Mouse (Mus musculus) heart, embryonic 12.5 days (tissue): ENCODE data around the gene Lrrc20. TPM values are rescaled to one million over a fixed set of nuclear protein-coding genes. Genes with fewer than 3 reads are reported as not detected.

ENCODE experiments used
- ATAC-seq: fragments of 200-750 bp; cut with Nextera tagmentation; 2 replicates; pipeline ENCODE4 v1.8.0; 2017; ENCODE audit warnings: moderate TSS enrichment, moderate library complexity; ENCODE audit not compliant: insufficient number of reproducible peaks, low FRiP score
- H3K27ac ChIP-seq: fragments of 300-500 bp; sonication (generic); 2 replicates; pipeline ENCODE4 v1.5.1; 2016; ENCODE audit warnings: mild to moderate bottlenecking, moderate library complexity; ENCODE audit not compliant: poor library complexity, severe bottlenecking
- H3K27me3 ChIP-seq: fragments of 300-500 bp; sonication (generic); replicated peaks from 2 replicates; pipeline ENCODE4 v1.6.1; 2016; ENCODE audit warnings: mild to moderate bottlenecking, moderate library complexity
- H3K36me3 ChIP-seq: fragments of 300-500 bp; sonication (generic); 2 replicates; pipeline ENCODE4 v1.6.1; 2016; ENCODE audit warnings: mild to moderate bottlenecking, moderate library complexity
- H3K4me1 ChIP-seq: fragments of 300-500 bp; sonication (generic); replicated peaks from 2 replicates; pipeline ENCODE4 v1.6.1; 2016; ENCODE audit warnings: mild to moderate bottlenecking
- H3K4me2 ChIP-seq: fragments of 300-500 bp; sonication (generic); 2 replicates; pipeline ENCODE4 v1.6.1; 2016; ENCODE audit warnings: mild to moderate bottlenecking, moderate library complexity
- H3K4me3 ChIP-seq: fragments of 300-500 bp; sonication (generic); 2 replicates; pipeline ENCODE4 v1.5.1; 2016; ENCODE audit warnings: mild to moderate bottlenecking
- H3K9ac ChIP-seq: fragments of 300-500 bp; sonication (generic); 2 replicates; pipeline ENCODE4 v1.6.1; 2016; ENCODE audit warnings: mild to moderate bottlenecking, moderate library complexity
- H3K9me3 ChIP-seq: fragments of 300-500 bp; sonication (generic); replicated peaks from 2 replicates; pipeline ENCODE4 v1.6.1; 2016; ENCODE audit warnings: mild to moderate bottlenecking, moderate library complexity
- WGBS: fragments of 180-500 bp; shearing (Covaris S2); methylation state at CpG from one replicate; pipeline ENCODE4 v1.1.7; 2016; 5-methylcytosine and 5-hydroxymethylcytosine counted together
- polyA plus RNA-seq: library from polyadenylated mRNA; unstranded; fragments of >200 nt; fragmentation: Nextera tagmentation; extraction: Ambion mirVana; gene quantifications from 2 replicates; pipeline ENCODE4 v1.2.1, GENCODE M21; 2016

Gene Lrrc20
- polyA plus RNA-seq, 1 experiment from 2014 or later = 12.6 TPM

GRCm38 (mm10) chr10:61473640-61474039, 2.0 kb upstream of the Lrrc20 start:
- WGBS = 36% methylated on average over 3 of the region's 3 CpGs
- H3K27ac ChIP-seq = peak overlapping the region; percentile 78
- peaks cover 24% of the 10 kb centered on the region for H3K4me1 ChIP-seq
- 0 out of 2 replicates have a peak overlapping the region, but pooled peaks have one; percentile 2 for H3K4me2 ChIP-seq
- no peaks in the 10 kb centered on the region for H3K27me3 ChIP-seq
- H3K4me3 ChIP-seq = no peak overlapping the region
- no peaks in the 10 kb centered on the region for H3K9me3 ChIP-seq
- H3K36me3 ChIP-seq = no peaks in the 10 kb centered on the region
- ATAC-seq = no peak
- H3K9ac ChIP-seq = no peak overlapping the region

- no peaks in the 10 kb centered on the region for H3K27me3 ChIP-seq
- peak overlapping the region; percentile 78 for H3K27ac ChIP-seq
- no peaks in the 10 kb centered on the region for H3K9me3 ChIP-seq
- no peaks in the 10 kb centered on the region for H3K36me3 ChIP-seq
- peaks cover 24% of the 10 kb centered on the region for H3K4me1 ChIP-seq
- H3K4me2 ChIP-seq = no peak overlapping the region
- no peak overlapping the region for H3K4me3 ChIP-seq
- ATAC-seq = no peak
- 74% methylated on average over 1 of the region's 1 CpGs for WGBS
- no peak overlapping the region for H3K9ac ChIP-seq
Measured at GRCm38 (mm10) chr10:61474344-61474743, 1.3 kb upstream of the Lrrc20 start.

- no peaks in the 10 kb centered on the region for H3K27me3 ChIP-seq
- H3K4me1 ChIP-seq = peaks cover 24% of the 10 kb centered on the region
- peak overlapping the region; percentile 77 for H3K4me3 ChIP-seq
- H3K27ac ChIP-seq = peak overlapping the region; percentile 67
- H3K36me3 ChIP-seq = no peaks in the 10 kb centered on the region
- ATAC-seq = no peak
- H3K9me3 ChIP-seq = no peaks in the 10 kb centered on the region
- WGBS = 1% methylated on average over 15 of the region's 15 CpGs
- H3K4me2 ChIP-seq = peak overlapping the region; percentile 91
- H3K9ac ChIP-seq = peak overlapping the region; percentile 73
Measured at GRCm38 (mm10) chr10:61476440-61477165, 1.0 kb downstream of the Lrrc20 start.

GRCm38 (mm10) chr10:61479461-61479860, 3.9 kb downstream of the Lrrc20 start:
- Histone ChIP-seq H3K4me1 (peaks cover 20% of the 10 kb centered on the region), H3K27me3 (no peaks in the 10 kb centered on the region), H3K27ac (no peak overlapping the region), H3K4me2 (no peak overlapping the region), H3K4me3 (no peak overlapping the region), H3K36me3 (no peaks in the 10 kb centered on the region), H3K9ac (no peak overlapping the region), H3K9me3 (no peaks in the 10 kb centered on the region)
- ATAC-seq = no peak
- 84% methylated on average over 10 of the region's 10 CpGs for WGBS

GRCm38 (mm10) chr10:61479927-61480326, 4.3 kb downstream of the Lrrc20 start:
- Histone ChIP-seq H3K4me3 (no peak overlapping the region), H3K9me3 (no peaks in the 10 kb centered on the region), H3K4me2 (no peak overlapping the region), H3K36me3 (no peaks in the 10 kb centered on the region), H3K4me1 (peaks cover 15% of the 10 kb centered on the region), H3K27me3 (no peaks in the 10 kb centered on the region), H3K9ac (no peak overlapping the region), H3K27ac (no peak overlapping the region)
- no peak for ATAC-seq
- WGBS = 79% methylated on average over 4 of the region's 4 CpGs

GRCm38 (mm10) chr10:61480488-61480887, 4.9 kb downstream of the Lrrc20 start:
- Histone ChIP-seq H3K27me3 (no peaks in the 10 kb centered on the region), H3K36me3 (no peaks in the 10 kb centered on the region), H3K9me3 (no peaks in the 10 kb centered on the region), H3K4me3 (no peak overlapping the region), H3K4me2 (no peak overlapping the region), H3K4me1 (peaks cover 14% of the 10 kb centered on the region; the same call in 1 of the 2 replicates), H3K9ac (no peak overlapping the region), H3K27ac (no peak overlapping the region)
- 54% methylated on average over 1 of the region's 1 CpGs for WGBS
- no peak for ATAC-seq

GRCm38 (mm10) chr10:61482771-61483170, 7.2 kb downstream of the Lrrc20 start:
- H3K9ac ChIP-seq = no peak overlapping the region
- no peak overlapping the region for H3K4me3 ChIP-seq
- H3K27me3 ChIP-seq = no peaks in the 10 kb centered on the region
- no peak overlapping the region for H3K4me2 ChIP-seq
- H3K36me3 ChIP-seq = no peaks in the 10 kb centered on the region
- H3K9me3 ChIP-seq = no peaks in the 10 kb centered on the region
- peaks cover 9% of the 10 kb centered on the region; the same call in 1 of the 2 replicates for H3K4me1 ChIP-seq
- WGBS = 93% methylated on average over 7 of the region's 7 CpGs
- no peak for ATAC-seq
- no peak overlapping the region for H3K27ac ChIP-seq

- Histone ChIP-seq H3K4me2 (no peak overlapping the region), H3K9me3 (no peaks in the 10 kb centered on the region), H3K27ac (no peak overlapping the region), H3K4me3 (no peak overlapping the region), H3K36me3 (no peaks in the 10 kb centered on the region), H3K4me1 (peaks cover 9% of the 10 kb centered on the region; the same call in 1 of the 2 replicates), H3K9ac (no peak overlapping the region), H3K27me3 (no peaks in the 10 kb centered on the region)
- no peak for ATAC-seq
- WGBS = 67% methylated on average over 11 of the region's 11 CpGs
Measured at GRCm38 (mm10) chr10:61484801-61485200, 9.2 kb downstream of the Lrrc20 start.

- H3K4me1 ChIP-seq = peaks cover 11% of the 10 kb centered on the region
- no peak overlapping the region for H3K9ac ChIP-seq
- H3K36me3 ChIP-seq = no peaks in the 10 kb centered on the region
- no peaks in the 10 kb centered on the region for H3K9me3 ChIP-seq
- H3K4me2 ChIP-seq = no peak overlapping the region
- WGBS = 78% methylated on average over 8 of the region's 8 CpGs
- H3K4me3 ChIP-seq = no peak overlapping the region
- no peak overlapping the region for H3K27ac ChIP-seq
- no peak for ATAC-seq
- H3K27me3 ChIP-seq = no peaks in the 10 kb centered on the region
Measured at GRCm38 (mm10) chr10:61486551-61487339, 11.1 kb downstream of the Lrrc20 start.

GRCm38 (mm10) chr10:61488522-61489110, 13.0 kb downstream of the Lrrc20 start:
- no peak overlapping the region for H3K27ac ChIP-seq
- no peak overlapping the region for H3K9ac ChIP-seq
- H3K36me3 ChIP-seq = no peaks in the 10 kb centered on the region
- no peak for ATAC-seq
- WGBS = 90% methylated on average over 6 of the region's 6 CpGs
- no peak overlapping the region for H3K4me3 ChIP-seq
- H3K27me3 ChIP-seq = no peaks in the 10 kb centered on the region
- H3K9me3 ChIP-seq = no peaks in the 10 kb centered on the region
- H3K4me2 ChIP-seq = no peak overlapping the region
- peaks cover 11% of the 10 kb centered on the region for H3K4me1 ChIP-seq

GRCm38 (mm10) chr10:61491573-61491972, 16.0 kb downstream of the Lrrc20 start:
- Histone ChIP-seq H3K36me3 (no peaks in the 10 kb centered on the region), H3K27ac (no peak overlapping the region), H3K27me3 (no peaks in the 10 kb centered on the region), H3K4me2 (no peak overlapping the region), H3K9ac (no peak overlapping the region), H3K9me3 (no peaks in the 10 kb centered on the region), H3K4me3 (no peak overlapping the region), H3K4me1 (peaks cover 31% of the 10 kb centered on the region)
- 40% methylated on average over 8 of the region's 8 CpGs for WGBS
- no peak for ATAC-seq
